Mouse (Mus musculus) embryonic facial prominence, embryonic 11.5 days (tissue): ENCODE data around the gene P4ha1. TPM values are rescaled to one million over a fixed set of nuclear protein-coding genes. Genes with fewer than 3 reads are reported as not detected.
"Not testable (repeated sequence)": the region's sequence is repeated elsewhere in the genome, so short reads cannot be mapped to it uniquely, and the experiment has no call there.

Experiments
- ATAC-seq: fragments of 200-750 bp; cut with Nextera tagmentation; replicated peaks from 2 replicates; pipeline ENCODE4 v1.8.0; 2017; ENCODE audit warnings: low read depth; ENCODE audit not compliant: insufficient number of reproducible peaks, low FRiP score, low TSS enrichment
- DNase-seq: peaks from one replicate; pipeline ENCODE4 v3.0.0-alpha.2; 2015; ENCODE audit warnings: low spot score
- H3K27ac ChIP-seq: fragments of 300-500 bp; sonication (generic); replicated peaks from 2 replicates; pipeline ENCODE4 v1.5.1; 2014; ENCODE audit warnings: mild to moderate bottlenecking, low read depth, low read length, control low read depth
- H3K27me3 ChIP-seq: fragments of 300-500 bp; sonication (generic); 2 replicates; pipeline ENCODE4 v1.6.1; 2014; ENCODE audit warnings: mild to moderate bottlenecking, low read length, moderate library complexity, mixed read lengths; ENCODE audit not compliant: control insufficient read depth, insufficient read depth
- H3K36me3 ChIP-seq: fragments of 300-500 bp; sonication (generic); replicated peaks from 2 replicates; pipeline ENCODE4 v1.6.1; 2014; ENCODE audit warnings: low read depth, mild to moderate bottlenecking, low read length, moderate library complexity, mixed read lengths; ENCODE audit not compliant: control insufficient read depth, insufficient read depth
- H3K4me1 ChIP-seq: fragments of 300-500 bp; sonication (generic); 2 replicates; pipeline ENCODE4 v1.6.1; 2014; ENCODE audit warnings: low read length, mixed read lengths; ENCODE audit not compliant: control insufficient read depth, insufficient read depth
- H3K4me2 ChIP-seq: fragments of 300-500 bp; sonication (generic); 2 replicates; pipeline ENCODE4 v1.6.1; 2014; ENCODE audit warnings: low read depth, mild to moderate bottlenecking, control low read depth, low read length, moderate library complexity
- H3K4me3 ChIP-seq: fragments of 300-500 bp; sonication (generic); 2 replicates; pipeline ENCODE4 v1.5.1; 2014; ENCODE audit warnings: low read depth, low read length, control low read depth
- H3K9ac ChIP-seq: fragments of 300-500 bp; sonication (generic); replicated peaks from 2 replicates; pipeline ENCODE4 v1.6.1; 2014; ENCODE audit warnings: mild to moderate bottlenecking, control low read depth, low read length
- H3K9me3 ChIP-seq: fragments of 300-500 bp; sonication (generic); replicated peaks from 2 replicates; pipeline ENCODE4 v1.6.1; 2016; ENCODE audit warnings: mild to moderate bottlenecking, low read length, inconsistent platforms, mixed read lengths; ENCODE audit not compliant: control insufficient read depth
- WGBS: fragments of 180-500 bp; shearing (Covaris S2); extraction: QIAGEN DNeasy Blood & Tissue Kit; methylation state at CpG from one replicate; pipeline ENCODE4 v1.1.7; 2014; 5-methylcytosine and 5-hydroxymethylcytosine counted together
- polyA plus RNA-seq: library from polyadenylated mRNA; unstranded; fragments of >200 nt; fragmentation: Nextera tagmentation; extraction: Ambion mirVana; gene quantifications from 2 replicates; pipeline ENCODE4 v1.2.1, GENCODE M21; 2014

P4ha1 gene
- polyA plus RNA-seq, 1 experiment from 2014 or later: 63.3 TPM

DNA sequence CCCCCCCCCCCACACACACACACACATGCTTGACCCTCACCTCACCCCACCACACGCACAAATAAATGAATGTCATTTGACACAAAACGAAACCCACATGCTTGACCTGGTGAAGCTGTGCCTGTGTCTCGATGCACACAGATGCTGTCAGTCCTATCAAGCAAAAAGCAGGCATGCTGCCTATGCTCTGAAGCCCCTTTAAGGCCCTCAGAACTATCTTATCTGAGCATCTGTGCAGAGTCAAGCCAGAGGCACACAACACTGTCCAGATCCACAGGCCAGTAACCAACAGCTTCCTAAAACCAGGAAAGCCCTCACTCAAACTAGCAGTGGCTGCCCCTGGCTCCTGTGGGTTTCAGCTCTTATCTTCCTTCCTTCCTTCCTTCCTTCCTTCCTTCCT is 35.4 kb upstream of the P4ha1 start:
- no peaks in the 10 kb centered on the region for H3K27me3 ChIP-seq
- no peak overlapping the region for H3K27ac ChIP-seq
- H3K36me3 ChIP-seq: no peaks in the 10 kb centered on the region
- H3K9ac ChIP-seq: no peak overlapping the region
- no peaks in the 10 kb centered on the region for H3K9me3 ChIP-seq
- DNase-seq (no peak), ATAC-seq (no peak)
- H3K4me2 ChIP-seq: no peak overlapping the region
- WGBS: 15% methylated on average over 3 of the region's 3 CpGs
- H3K4me1 ChIP-seq: no peaks in the 10 kb centered on the region
- H3K4me3 ChIP-seq: no peak overlapping the region

DNA sequence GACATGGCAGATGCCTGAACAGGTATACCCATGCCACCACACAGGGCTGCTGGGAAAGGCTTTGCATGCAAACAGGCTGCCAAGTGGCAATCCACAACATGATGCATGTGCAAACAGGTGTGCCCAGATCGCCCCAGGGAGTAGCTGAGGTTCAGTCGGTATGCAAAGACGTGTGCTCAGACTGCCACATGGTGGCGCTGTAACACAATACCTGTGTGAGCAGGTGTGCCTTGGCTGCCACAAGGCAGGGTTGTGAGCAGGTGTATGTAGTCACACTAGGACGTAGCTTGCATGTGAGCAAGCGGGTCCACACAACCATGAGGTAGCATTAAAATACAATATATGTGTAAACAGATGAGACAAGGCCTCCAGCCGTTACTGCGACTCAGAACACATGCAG is 34.0 kb upstream of the P4ha1 start:
- H3K9ac ChIP-seq: no peak overlapping the region
- ATAC-seq (no peak), DNase-seq (no peak)
- H3K4me2 ChIP-seq: no peak overlapping the region
- H3K4me3 ChIP-seq: no peak overlapping the region
- no peaks in the 10 kb centered on the region for H3K9me3 ChIP-seq
- H3K27me3 ChIP-seq: no peaks in the 10 kb centered on the region
- no peak overlapping the region for H3K27ac ChIP-seq
- 58% methylated on average over 8 of the region's 8 CpGs for WGBS
- no peaks in the 10 kb centered on the region for H3K4me1 ChIP-seq
- H3K36me3 ChIP-seq: no peaks in the 10 kb centered on the region

DNA sequence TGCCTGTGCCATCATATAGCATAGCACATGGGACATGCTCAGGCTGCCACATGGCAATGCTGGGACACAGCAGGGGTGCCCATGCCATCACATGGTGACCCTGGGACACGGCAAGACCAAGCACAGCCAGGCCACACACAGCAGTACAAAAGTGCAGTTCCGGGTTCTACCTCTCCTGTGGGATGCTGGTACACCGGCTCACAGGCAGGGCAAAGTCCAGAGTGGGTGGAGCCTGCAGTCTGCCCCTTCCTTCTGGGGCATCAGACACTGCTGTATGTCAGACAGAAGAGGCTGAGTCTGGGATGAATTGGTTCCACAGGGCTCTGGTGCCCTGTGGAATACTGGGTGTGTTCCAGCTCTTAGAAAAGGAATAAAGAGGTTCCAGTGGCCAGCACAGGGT is 31.6 kb upstream of the P4ha1 start:
- Histone ChIP-seq H3K9ac (no peak overlapping the region), H3K4me2 (no peak overlapping the region)
- DNase-seq: no peak

DNA sequence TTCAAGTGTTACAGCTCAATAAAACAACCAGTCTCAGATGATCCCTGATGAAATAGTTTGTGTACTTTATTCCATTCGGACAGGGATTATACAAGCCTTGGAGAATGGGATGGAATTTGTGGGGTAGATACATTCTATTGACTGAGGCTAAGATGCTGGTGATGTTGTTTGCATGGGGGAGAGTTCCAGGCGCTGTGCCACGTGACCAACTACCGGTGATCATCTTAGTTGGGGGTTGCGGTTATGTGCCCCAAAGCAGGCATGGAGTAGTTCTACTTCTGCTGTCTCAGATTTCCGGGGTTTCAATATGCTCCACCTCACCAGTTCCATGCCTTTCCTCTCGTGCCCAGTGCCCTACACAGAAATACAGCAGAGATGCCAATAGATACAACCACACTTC is 31.0 kb upstream of the P4ha1 start:
- Histone ChIP-seq H3K27ac (no peak overlapping the region), H3K4me3 (no peak overlapping the region)
- WGBS: 85% methylated on average over 7 of the region's 7 CpGs

More for the DNA sequence above, 31.6 kb upstream of the P4ha1 start:
- Histone ChIP-seq H3K4me3 (no peak overlapping the region), H3K27me3 (no peaks in the 10 kb centered on the region), H3K4me1 (no peaks in the 10 kb centered on the region), H3K27ac (no peak overlapping the region), H3K36me3 (no peaks in the 10 kb centered on the region), H3K9me3 (no peaks in the 10 kb centered on the region)
- no peak for ATAC-seq
- WGBS: 46% methylated on average over 3 of the region's 3 CpGs

DNA sequence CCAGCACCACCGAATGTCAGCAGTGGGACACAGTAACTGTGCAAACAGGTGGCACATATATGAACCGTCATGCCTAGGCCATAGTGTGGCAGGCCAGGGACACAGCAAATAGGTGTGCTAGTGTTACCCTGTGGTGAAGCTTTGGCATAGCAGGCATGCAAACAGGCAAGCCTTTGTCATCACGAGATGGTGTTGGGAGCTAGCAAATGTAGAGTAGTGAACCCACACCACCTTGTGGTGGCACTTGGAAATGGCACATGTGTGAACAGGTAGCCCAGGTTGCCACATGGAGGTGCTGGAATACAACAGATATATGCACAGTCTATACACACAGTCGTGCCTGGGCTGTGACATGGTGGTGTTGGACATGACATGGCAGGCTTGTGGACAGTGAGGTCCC is 30.5 kb upstream of the P4ha1 start:
- no peak overlapping the region for H3K4me2 ChIP-seq
- no peaks in the 10 kb centered on the region for H3K27me3 ChIP-seq
- H3K4me3 ChIP-seq: no peak overlapping the region
- no peak overlapping the region for H3K27ac ChIP-seq
- peak; percentile 57; the same call in 1 of the 2 replicates for ATAC-seq
- WGBS: 33% methylated on average over 4 of the region's 4 CpGs
- DNase-seq: peak; percentile 83
- H3K9me3 ChIP-seq: no peaks in the 10 kb centered on the region
- H3K4me1 ChIP-seq: no peaks in the 10 kb centered on the region
- H3K36me3 ChIP-seq: no peaks in the 10 kb centered on the region
- no peak overlapping the region for H3K9ac ChIP-seq

More for the DNA sequence above, 31.0 kb upstream of the P4ha1 start:
- Histone ChIP-seq H3K9me3 (no peaks in the 10 kb centered on the region), H3K4me1 (no peaks in the 10 kb centered on the region), H3K4me2 (no peak overlapping the region), H3K36me3 (no peaks in the 10 kb centered on the region), H3K9ac (no peak overlapping the region), H3K27me3 (no peaks in the 10 kb centered on the region)
- DNase-seq (no peak), ATAC-seq (no peak)

DNA sequence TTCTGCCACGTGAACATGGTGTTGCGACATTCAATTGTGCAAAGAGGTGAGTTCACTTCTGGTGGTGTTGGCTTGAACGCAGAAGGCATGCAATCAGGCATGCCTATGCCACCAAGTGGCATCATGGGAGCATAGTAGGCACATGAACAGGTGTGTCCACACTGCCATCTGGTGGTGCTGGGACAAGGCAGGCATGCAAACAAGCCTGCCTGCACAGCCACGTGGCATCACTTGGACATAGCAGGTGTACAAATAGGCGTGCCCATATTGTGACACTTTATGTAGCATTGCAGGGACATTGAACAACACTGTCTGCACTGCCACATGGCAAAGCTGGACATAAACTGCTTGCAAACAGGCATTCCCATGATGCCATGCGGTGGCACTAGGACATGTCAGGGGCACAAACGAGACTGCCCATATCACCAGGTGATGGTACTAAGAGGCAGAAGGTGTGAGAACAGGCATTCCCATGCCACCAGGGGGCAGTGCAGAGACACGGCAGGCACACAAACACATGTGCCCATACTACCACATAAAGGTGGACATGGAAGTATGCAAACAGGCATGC is 27.8 kb upstream of the P4ha1 start:
- Histone ChIP-seq H3K36me3 (no peaks in the 10 kb centered on the region), H3K4me1 (no peaks in the 10 kb centered on the region), H3K9ac (no peak overlapping the region), H3K4me3 (no peak overlapping the region), H3K27me3 (no peaks in the 10 kb centered on the region), H3K4me2 (no peak overlapping the region), H3K27ac (no peak overlapping the region), H3K9me3 (no peaks in the 10 kb centered on the region)
- no peak for ATAC-seq
- DNase-seq: peak; percentile 69
- 69% methylated on average over 8 of the region's 8 CpGs for WGBS

DNA sequence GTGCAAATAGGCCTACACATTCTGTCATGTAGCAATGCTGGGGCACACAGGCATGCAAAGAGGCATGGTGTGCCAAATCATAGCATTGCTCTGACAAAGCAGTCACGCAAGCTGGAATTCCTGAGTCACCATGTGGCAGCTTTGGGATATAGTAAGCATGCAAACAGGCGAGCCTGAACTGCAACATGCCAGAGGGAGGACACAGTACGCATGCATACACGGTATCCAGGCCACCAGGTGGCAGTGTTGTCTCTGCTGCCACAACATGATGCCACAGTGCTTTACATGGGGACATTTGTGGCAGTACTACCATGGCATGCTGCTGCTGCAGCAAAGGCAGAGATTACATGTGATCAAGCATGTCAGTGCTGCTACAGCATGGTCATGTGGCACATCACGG is 26.8 kb upstream of the P4ha1 start:
- Histone ChIP-seq H3K9ac (no peak overlapping the region), H3K4me1 (no peaks in the 10 kb centered on the region), H3K27me3 (no peaks in the 10 kb centered on the region), H3K36me3 (no peaks in the 10 kb centered on the region), H3K9me3 (no peaks in the 10 kb centered on the region), H3K4me2 (no peak overlapping the region), H3K27ac (no peak overlapping the region), H3K4me3 (no peak overlapping the region)
- ATAC-seq (0 out of 2 replicates have a peak, but pooled peaks have one; percentile 42), DNase-seq (peak; percentile 81)
- WGBS: 29% methylated on average over 5 of the region's 5 CpGs

DNA sequence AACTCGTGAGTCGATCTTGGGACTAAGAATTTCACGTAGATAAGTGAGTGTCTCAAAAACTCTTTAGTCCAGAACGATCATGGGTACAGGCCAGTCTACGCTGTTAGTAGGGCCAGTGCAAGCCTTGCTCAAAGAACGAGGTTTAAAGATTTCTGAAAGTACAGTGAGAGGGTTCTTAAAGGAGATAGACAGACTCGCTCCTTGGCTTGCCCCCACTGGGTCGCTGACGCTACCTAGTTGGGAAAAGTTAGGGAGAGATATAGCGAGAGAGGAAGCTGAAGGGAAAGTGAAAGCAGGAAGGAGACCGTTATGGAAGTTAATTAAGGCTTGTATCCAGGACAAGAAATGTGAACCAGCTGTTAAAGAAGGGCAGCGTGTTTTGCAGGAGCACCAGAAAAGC is 20.4 kb upstream of the P4ha1 start:
- not testable (repeated sequence) for H3K9me3 ChIP-seq, H3K27ac ChIP-seq, DNase-seq, H3K27me3 ChIP-seq, H3K4me3 ChIP-seq, H3K9ac ChIP-seq, H3K4me1 ChIP-seq, ATAC-seq, H3K4me2 ChIP-seq, H3K36me3 ChIP-seq
- 79% methylated on average over 12 of the region's 12 CpGs for WGBS
